Mouse (Mus musculus): ENCODE data around the gene Slc40a1.

DNA sequence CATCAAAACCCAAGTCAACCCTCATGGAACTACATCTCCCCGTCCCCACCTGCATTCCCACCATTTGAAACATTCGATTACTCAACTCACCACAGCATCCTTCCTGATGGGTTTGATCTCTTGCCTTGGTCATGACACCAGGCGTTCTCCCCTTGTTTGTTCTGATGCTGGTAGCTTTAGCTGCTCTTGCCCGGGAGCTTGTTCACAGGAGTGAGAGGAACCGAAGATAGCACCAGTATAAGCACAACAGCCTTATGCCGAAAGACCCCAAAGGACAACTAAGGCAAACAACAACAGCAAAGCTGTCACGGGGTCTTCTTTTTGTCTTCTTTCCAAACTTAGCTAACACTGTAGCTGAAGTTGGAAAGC lies 1.2 kb downstream of the Slc40a1 start:
- no peak for TF ChIP-seq POLR2A (IDR thresholded peaks at IDR 0.05; ENCODE audit: borderline replicate concordance, extremely low read depth, low read depth, low read length)
- TF ChIP-seq CTCF (IDR thresholded peaks at IDR 0.05; ENCODE audit: insufficient read depth, low read length) = no peak

Data from lung, adult 2 months (tissue).